Mouse (Mus musculus): ENCODE measurements around the gene Tmem267.
"Not testable (repeated sequence)": the region's sequence is repeated elsewhere in the genome, so short reads cannot be mapped to it uniquely, and the experiment has no call there.

The Tmem267 gene

GRCm38 (mm10) chr13:119603890-119604289, 116.1 kb downstream of the Tmem267 start:
- in situ Hi-C loops (cut with MboI, MseI), result loop anchor here (25.0 kb wide), 5 partner anchors 742 to 1367 kb away; partner anchors contain the start of gene Fgf10

GRCm38 (mm10) chr13:119604322-119604721, 116.5 kb downstream of the Tmem267 start:
- in situ Hi-C loops (cut with MboI, MseI), result loop anchor here (25.0 kb wide), 5 partner anchors 742 to 1367 kb away; partner anchors contain the start of gene Fgf10

- in situ Hi-C loops (cut with MboI, MseI), result loop anchor here (25.0 kb wide), 5 partner anchors 757 to 1382 kb away; partner anchors contain the start of gene Fgf10
Observed at GRCm38 (mm10) chr13:119618841-119619240, 131.0 kb downstream of the Tmem267 start.

GRCm38 (mm10) chr13:119619735-119620134, 131.9 kb downstream of the Tmem267 start:
- in situ Hi-C loops (cut with MboI, MseI), result loop anchor here (25.0 kb wide), 5 partner anchors 757 to 1382 kb away; partner anchors contain the start of gene Fgf10

GRCm38 (mm10) chr13:119623634-119624033, 135.8 kb downstream of the Tmem267 start, which contains the start of gene Ccl28:
TSS of gene Ccl28 (plus strand) at chr13:119623819.
- in situ Hi-C loops (cut with MboI, MseI), result loop anchor here (25.0 kb wide), 5 partner anchors 761 to 1386 kb away; partner anchors contain the start of gene Fgf10

GRCm38 (mm10) chr13:119625952-119626351, 138.1 kb downstream of the Tmem267 start:
- in situ Hi-C loops (cut with MboI, MseI), result not testable (repeated sequence)

GRCm38 (mm10) chr13:119631482-119632155, 143.8 kb downstream of the Tmem267 start:
- in situ Hi-C loops (cut with MboI, MseI), result loop anchor here (10.0 kb wide), 1 partner anchor 163 kb away; the partner anchor contains the start of gene Zfp131

GRCm38 (mm10) chr13:119632156-119632548, 144.3 kb downstream of the Tmem267 start:
- in situ Hi-C loops (cut with MboI, MseI), result loop anchor here (10.0 kb wide), 1 partner anchor 163 kb away; the partner anchor contains the start of gene Zfp131

- in situ Hi-C loops (cut with MboI, MseI), result loop anchor here (5.0 to 10.0 kb wide), 2 partner anchors 102 to 159 kb away; partner anchors contain the start of gene Zfp131
Observed at GRCm38 (mm10) chr13:119635496-119635895, 147.7 kb downstream of the Tmem267 start.

GRCm38 (mm10) chr13:119637837-119638236, 150.0 kb downstream of the Tmem267 start:
- in situ Hi-C loops (cut with MboI, MseI), result loop anchor here (5.0 to 10.0 kb wide), 2 partner anchors 99 to 157 kb away; partner anchors contain the start of gene Zfp131

GRCm38 (mm10) chr13:119638449-119638848, 150.6 kb downstream of the Tmem267 start:
- in situ Hi-C loops (cut with MboI, MseI), result loop anchor here (5.0 to 10.0 kb wide), 2 partner anchors 99 to 156 kb away; partner anchors contain the start of gene Zfp131

GRCm38 (mm10) chr13:119639302-119639701, 151.5 kb downstream of the Tmem267 start:
- in situ Hi-C loops (cut with MboI, MseI), result loop anchor here (5.0 to 10.0 kb wide), 2 partner anchors 98 to 155 kb away; partner anchors contain the start of gene Zfp131

GRCm38 (mm10) chr13:119640504-119640903, 152.7 kb downstream of the Tmem267 start:
- in situ Hi-C loops (cut with MboI, MseI), result loop anchor here (5.0 kb wide), 1 partner anchor 37 kb away; no protein-coding TSS in a partner anchor

- in situ Hi-C loops (cut with MboI, MseI), result loop anchor here (5.0 kb wide), 1 partner anchor 36 kb away; no protein-coding TSS in a partner anchor
Observed at GRCm38 (mm10) chr13:119641145-119641544, 153.3 kb downstream of the Tmem267 start.

GRCm38 (mm10) chr13:119644769-119645168, 156.9 kb downstream of the Tmem267 start:
- in situ Hi-C loops (cut with MboI, MseI), result loop anchor here (5.0 kb wide), 1 partner anchor 33 kb away; no protein-coding TSS in a partner anchor

GRCm38 (mm10) chr13:119646511-119646910, 158.7 kb downstream of the Tmem267 start:
- in situ Hi-C loops (cut with MboI, MseI), result no loop called here

GRCm38 (mm10) chr13:119648891-119649698, 161.3 kb downstream of the Tmem267 start:
- in situ Hi-C loops (cut with MboI, MseI), result no loop called here

GRCm38 (mm10) chr13:119649699-119650046, 161.8 kb downstream of the Tmem267 start:
- in situ Hi-C loops (cut with MboI, MseI), result no loop called here

- in situ Hi-C loops (cut with MboI, MseI), result no loop called here
Observed at GRCm38 (mm10) chr13:119654734-119655133, 166.9 kb downstream of the Tmem267 start.

GRCm38 (mm10) chr13:119656246-119656645, 168.4 kb downstream of the Tmem267 start:
- in situ Hi-C loops (cut with MboI, MseI), result no loop called here

- in situ Hi-C loops (cut with MboI, MseI), result no loop called here
Observed at GRCm38 (mm10) chr13:119656846-119657416, 169.1 kb downstream of the Tmem267 start.

Measured in regulatory T cell (primary cell).